Mouse (Mus musculus): ENCODE results near the gene Prkd3. TPM values are rescaled to one million over a fixed set of nuclear protein-coding genes. Genes with fewer than 3 reads are reported as not detected.

The Prkd3 gene
- total RNA-seq, 2 experiments from 2014 or later = 39.3 to 43.6 TPM

DNA sequence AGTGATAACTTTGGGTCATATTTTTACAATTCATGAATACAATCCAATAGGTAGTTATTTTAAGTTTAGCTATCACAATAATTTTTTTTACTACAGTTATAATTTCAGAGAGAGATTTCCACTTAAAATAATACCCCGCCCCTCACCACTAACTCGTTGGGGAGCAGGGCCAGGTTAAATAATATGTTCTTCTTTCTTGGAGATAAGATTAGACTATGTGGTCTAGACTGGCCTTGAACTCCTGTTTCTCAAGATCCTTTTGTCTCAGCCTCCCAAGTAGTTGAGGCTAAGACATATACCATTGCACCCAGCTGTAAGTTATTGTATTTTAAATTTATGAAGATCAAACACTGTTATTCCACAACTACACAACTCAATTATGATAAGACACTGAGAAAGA lies 7.0 kb downstream of the Prkd3 start:
- DNase-seq = no peak

- DNase-seq = no peak
Measured at GRCm38 (mm10) chr17:78999745-79000270, 20.8 kb downstream of the Prkd3 start.

DNA sequence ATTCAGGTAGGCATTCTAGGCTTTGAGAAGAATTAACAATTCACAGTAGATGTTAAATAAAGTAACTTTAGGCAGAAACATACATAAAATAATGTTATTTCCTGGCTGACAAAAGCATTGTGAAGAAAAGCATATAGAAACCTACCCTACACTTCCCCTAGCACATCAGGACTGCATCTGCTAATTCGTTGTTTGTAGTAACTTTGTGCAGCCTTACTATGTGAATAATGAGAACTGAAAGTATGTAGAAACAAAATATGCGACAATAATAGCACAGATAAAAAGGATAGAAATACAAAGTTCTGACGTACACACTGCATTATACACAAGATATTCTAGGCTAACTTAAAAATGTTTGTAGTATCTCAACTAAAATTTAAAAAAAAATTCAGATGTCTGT lies 21.4 kb downstream of the Prkd3 start:
- DNase-seq = no peak

DNA sequence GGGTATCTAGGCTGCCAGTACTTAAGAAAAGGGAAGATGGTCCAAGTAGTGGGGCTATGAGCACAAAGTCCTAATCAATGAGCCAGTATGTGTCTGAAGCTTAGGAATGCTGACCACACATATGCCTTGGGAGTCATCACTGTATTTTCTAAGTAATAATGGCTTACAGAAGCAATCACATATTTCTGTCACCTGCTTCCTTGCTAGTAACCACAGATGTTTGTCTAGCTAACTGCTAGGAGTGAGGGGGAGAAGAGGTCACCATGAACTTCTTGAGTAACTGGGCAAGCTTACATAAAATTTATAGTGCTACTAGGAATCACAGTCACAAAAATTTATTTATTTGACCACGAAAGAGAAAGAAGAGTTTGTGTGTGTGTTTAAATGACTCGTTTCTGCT lies 22.5 kb downstream of the Prkd3 start:
- DNase-seq = no peak

DNA sequence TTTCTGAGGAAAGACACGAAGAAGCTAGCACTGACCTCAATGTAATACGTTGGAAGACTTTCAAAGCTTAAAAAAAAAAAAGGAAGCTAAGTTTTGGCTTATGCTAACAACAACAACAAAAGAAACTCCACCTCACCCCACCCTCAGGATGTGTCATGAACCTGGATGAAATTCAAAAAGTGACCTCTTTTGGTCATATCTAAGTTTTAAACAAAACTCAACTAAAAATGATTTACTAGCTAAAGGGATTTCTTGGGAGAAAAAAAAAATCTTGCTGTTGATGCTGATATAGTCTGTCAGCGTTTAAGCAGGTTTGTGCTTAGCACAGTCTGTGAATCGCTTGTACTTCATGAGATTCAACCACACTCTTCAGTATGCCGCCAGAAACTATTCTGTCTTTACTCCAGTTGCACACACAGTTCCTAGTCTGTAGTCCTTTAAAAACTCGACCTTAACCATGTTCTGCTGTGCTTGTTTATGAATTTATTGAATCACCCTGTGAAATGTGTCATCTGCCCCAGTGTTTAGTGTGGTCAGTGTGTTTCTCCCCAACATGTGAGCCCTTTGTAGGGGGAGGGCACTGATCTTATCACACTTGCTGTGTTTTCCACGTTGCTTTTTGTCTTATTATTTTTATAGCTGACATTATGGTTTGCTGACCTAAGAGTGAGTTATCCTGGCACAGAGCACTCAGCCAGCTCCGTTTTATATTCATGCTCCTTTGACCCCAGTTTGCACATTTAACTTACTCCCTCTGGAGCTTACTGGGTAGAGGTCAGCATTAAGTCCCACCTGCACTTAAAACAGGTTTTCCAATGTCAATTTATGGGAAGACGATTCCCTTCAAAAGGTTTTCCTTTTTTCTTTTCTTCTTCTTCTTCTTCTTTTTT lies 25.4 kb downstream of the Prkd3 start:
- DNase-seq = peak; percentile 20

- DNase-seq = no peak
Measured at GRCm38 (mm10) chr17:78994382-78994781, 26.2 kb downstream of the Prkd3 start.

GRCm38 (mm10) chr17:78993670-78994069 lies 26.9 kb downstream of the Prkd3 start:
- no peak for DNase-seq

DNA sequence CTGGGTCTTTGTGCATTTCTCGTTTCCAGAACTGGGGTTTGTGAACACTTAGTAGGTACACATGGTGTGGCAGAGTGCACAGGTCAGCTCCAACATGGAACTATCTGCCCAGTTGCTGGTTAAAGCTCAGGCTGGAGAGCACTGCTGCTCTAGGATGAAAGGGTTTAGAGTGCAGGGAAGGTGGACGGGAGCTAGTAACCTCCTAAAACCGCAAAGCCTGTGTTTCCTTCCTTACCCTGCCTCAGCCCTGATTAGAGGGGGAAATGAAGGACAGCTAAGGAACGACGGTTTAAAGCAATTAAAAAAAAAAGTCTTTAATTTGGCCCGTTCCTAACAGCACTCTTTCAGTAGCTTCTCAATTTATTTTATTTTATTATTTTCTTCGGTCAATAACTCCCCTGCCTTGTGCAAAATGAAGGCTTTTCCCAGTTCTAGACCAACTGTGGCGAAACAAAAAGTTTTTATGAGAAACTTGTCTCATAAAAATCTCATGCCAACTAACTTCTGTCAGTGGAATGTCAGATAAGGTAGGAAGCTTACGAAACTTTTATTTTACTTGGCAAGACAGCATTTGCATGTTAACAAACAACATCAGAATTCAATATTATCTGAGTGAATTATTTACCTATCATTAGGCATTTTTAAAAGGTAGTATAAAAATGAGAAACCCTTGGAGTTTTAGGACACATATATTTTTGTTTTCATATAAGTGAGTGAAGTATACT lies 28.2 kb downstream of the Prkd3 start:
- no peak for DNase-seq

DNA sequence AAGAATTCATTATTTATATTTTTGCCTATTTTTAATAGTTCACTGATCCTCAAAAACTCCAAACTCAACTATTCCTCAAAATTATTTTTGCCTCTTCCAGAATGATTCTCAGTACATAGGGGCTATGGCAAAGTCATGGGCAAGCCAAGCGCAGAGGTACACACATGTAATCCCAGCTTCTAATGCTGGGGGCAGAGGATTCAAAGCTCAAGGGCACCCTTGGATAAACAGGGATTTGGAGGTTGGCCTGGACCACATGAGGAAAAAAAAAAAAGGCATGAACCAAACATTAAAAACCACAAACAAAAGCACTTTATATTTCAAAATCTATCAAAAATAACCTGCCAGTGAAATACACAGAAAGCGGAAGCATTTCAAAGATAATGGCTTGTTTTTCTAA lies 29.1 kb downstream of the Prkd3 start:
- no peak for DNase-seq

DNA sequence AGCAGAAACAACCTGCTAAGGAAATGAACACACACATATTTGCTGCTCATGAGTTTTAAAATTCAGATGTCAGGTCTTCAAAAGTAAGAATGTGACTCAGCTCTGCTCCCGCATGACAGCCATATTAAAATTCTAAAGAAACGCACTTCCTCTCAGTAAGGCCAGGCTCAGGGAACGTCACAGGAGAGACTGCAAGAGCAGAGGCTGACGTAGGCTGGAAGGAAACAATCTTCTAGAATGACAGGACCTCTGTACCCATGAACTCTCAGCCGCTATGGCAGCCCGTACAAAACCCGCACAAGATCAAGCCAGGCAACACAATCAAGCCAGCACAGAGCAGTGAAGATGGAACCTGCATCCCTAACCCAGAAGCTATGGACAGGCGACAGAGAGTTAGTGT lies 31.6 kb downstream of the Prkd3 start:
- no peak for DNase-seq

GRCm38 (mm10) chr17:78983736-78984135 lies 36.9 kb downstream of the Prkd3 start:
- DNase-seq = no peak

- no peak for DNase-seq
Measured at GRCm38 (mm10) chr17:78983166-78983565, 37.5 kb downstream of the Prkd3 start.

DNA sequence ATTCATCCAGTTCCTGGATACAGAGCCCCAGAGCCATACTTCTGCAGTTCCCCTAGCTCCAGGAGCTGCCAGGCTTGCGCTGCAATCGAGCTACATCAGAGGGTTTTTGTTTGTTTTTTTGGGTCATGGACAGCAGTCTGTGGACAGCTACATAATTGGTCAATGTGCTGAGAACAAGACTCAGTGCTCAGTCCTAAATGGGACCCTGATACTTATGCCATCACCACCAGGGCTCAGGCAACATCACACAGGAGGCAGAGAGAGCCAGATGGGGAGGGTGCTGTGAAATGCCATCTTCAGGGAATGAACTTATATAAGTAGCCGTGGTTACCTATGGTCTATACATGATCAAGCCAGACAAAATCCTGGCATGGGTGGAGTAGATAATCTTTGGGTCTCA lies 52.1 kb downstream of the Prkd3 start:
- no peak for DNase-seq

GRCm38 (mm10) chr17:78966092-78966883 lies 54.3 kb downstream of the Prkd3 start:
- DNase-seq = no peak

DNA sequence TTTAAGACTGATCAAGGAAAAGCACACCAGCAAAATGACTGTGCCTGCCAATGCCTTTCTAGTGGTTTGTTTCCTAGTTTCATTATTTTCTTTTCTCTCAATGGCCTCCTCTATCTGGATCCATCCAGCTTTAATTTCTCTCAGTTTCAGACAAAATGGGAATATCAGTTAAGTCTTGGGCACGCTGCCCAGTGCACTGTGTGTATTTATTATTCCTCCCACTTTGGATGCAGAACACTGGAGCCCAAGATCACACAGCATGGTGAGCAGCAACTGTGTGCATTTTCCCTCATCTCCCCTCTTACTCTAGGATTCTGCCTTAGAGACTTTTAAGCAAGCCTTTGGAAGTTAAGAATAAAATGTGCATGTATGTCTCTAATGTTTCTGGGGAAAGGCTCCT lies 56.2 kb downstream of the Prkd3 start:
- DNase-seq = no peak

DNA sequence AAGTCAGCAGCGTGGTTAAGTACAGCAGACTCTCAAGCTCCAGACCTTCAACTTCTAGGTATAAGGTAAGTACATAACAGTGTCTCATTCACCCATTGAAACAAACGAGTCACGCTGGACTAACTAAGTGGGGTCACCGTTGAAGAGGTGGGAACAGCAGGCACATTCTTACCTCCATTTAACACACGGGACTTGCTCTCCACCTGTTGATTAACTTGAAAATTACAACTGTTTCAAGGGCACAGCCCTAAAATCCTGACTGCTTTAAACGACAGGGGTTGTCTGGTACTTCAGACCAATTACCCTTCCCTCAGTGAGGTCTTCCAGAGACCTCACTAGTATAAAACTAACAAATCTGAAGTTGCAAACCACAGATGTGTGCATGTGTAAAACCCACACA lies 61.1 kb downstream of the Prkd3 start:
- DNase-seq = no peak

- DNase-seq = no peak
Measured at GRCm38 (mm10) chr17:78953240-78953639, 67.4 kb downstream of the Prkd3 start.

GRCm38 (mm10) chr17:78952070-78952469 lies 68.5 kb downstream of the Prkd3 start:
- DNase-seq = no peak

- DNase-seq = no peak
Measured at GRCm38 (mm10) chr17:78951225-78951624, 69.4 kb downstream of the Prkd3 start.

DNA sequence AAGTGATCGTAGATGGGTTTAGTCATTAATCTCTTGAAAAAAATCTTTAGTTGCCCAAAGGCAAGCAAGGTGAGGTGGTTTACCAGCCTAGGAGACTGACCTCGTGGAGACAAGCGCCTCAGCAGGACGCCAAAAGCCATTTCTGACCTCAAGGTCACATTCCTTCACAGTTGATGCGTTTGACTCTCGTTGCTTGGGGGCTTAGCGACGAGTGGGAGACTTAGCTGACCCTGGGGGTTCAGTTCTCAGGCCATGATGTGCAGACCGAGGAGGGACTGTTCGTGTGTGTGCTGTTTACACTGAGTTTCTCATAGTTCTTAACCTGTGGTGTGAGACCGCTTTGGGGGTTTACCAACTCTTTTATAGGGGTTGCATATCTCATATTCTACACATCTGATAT lies 78.0 kb downstream of the Prkd3 start:
- DNase-seq = no peak

GRCm38 (mm10) chr17:78938927-78939326 lies 81.7 kb downstream of the Prkd3 start:
- no peak for DNase-seq

- peak; percentile 7 for DNase-seq
Measured at GRCm38 (mm10) chr17:78937229-78937853, 83.3 kb downstream of the Prkd3 start.
